Mouse (Mus musculus): ENCODE measurements around the gene Cdk13. TPM values are rescaled to one million over a fixed set of nuclear protein-coding genes. Genes with fewer than 3 reads are reported as not detected.
A peak's percentile ranks its signal among the peaks of the same experiment; 100 is the strongest.

The Cdk13 gene
- polyA plus RNA-seq, 1 experiment from 2014 or later = 16.5 TPM

DNA sequence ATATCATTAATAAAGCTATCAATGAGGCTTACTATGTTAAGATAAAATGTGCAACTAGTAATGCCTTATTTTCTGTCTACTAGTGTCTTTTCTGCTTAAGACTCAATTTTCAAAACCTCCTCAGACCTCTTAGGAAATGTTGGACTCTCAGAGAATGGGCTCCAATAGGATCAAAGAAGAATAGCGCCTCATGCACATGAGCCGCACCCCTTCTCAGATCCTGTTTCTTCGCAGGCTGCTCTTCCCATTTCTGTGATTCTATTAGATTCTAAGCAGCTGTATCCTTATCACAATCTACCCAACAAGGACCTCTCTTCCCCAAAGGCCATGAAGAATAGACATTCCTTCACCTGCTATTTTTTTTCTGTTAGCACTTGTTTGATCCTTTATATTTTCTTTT, 76.1 kb downstream of the Cdk13 start:
- H3K4me1 ChIP-seq = no peaks in the 10 kb centered on the region
- H3K4me2 ChIP-seq = no peak overlapping the region
- ATAC-seq (ENCODE audit: low FRiP score) = no peak
- no peak overlapping the region for H3K4me3 ChIP-seq (replicated peaks)
- H3K9me3 ChIP-seq (replicated peaks) = no peaks in the 10 kb centered on the region
- no peak overlapping the region for H3K9ac ChIP-seq (replicated peaks)
- WGBS = 96% methylated on average over 3 of the region's 3 CpGs
- H3K27ac ChIP-seq (replicated peaks) = no peak overlapping the region
- H3K36me3 ChIP-seq = 0 out of 2 replicates have a peak, but pooled peaks cover 9% of the 10 kb centered on the region
- H3K27me3 ChIP-seq (replicated peaks) = no peaks in the 10 kb centered on the region

- WGBS = 92% methylated on average over 4 of the region's 4 CpGs
Measured at GRCm38 (mm10) chr13:17727922-17728321, 77.0 kb downstream of the Cdk13 start.

DNA sequence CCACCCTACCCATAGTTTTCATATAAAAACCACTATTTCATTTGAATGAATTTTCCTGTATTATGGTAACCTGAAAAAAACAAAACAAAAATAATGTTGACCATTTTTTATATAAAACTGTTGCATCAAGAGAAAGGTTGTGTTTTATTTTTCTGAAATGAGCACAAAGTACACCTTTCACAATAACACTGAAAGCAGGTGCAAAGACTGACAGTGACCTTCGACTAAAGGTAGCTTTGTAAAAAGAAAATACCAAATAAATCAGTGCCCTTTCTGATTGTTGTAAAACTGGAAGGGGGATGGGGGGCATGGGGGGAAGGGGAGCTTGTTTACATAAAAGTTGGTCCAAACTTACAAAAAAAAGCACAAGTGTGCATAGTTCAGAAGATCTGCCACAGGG, 87.5 kb downstream of the Cdk13 start:
- WGBS = 91% methylated on average over 1 of the region's 1 CpGs

More at GRCm38 (mm10) chr13:17727922-17728321, 77.0 kb downstream of the Cdk13 start:
- H3K4me2 ChIP-seq = no peak overlapping the region
- H3K4me3 ChIP-seq (replicated peaks) = no peak overlapping the region
- ATAC-seq (ENCODE audit: low FRiP score) = no peak
- no peaks in the 10 kb centered on the region for H3K4me1 ChIP-seq
- H3K27ac ChIP-seq (replicated peaks) = no peak overlapping the region
- H3K9me3 ChIP-seq (replicated peaks) = no peaks in the 10 kb centered on the region
- no peak overlapping the region for H3K9ac ChIP-seq (replicated peaks)
- 0 out of 2 replicates have a peak, but pooled peaks cover 9% of the 10 kb centered on the region for H3K36me3 ChIP-seq
- H3K27me3 ChIP-seq (replicated peaks) = no peaks in the 10 kb centered on the region

GRCm38 (mm10) chr13:17708784-17709311, 96.0 kb downstream of the Cdk13 start:
- WGBS = 77% methylated on average over 5 of the region's 5 CpGs
- Histone ChIP-seq H3K9me3 (replicated peaks) (no peaks in the 10 kb centered on the region), H3K27me3 (replicated peaks) (no peaks in the 10 kb centered on the region), H3K9ac (replicated peaks) (no peak overlapping the region), H3K36me3 (no peaks in the 10 kb centered on the region), H3K4me2 (no peak overlapping the region), H3K4me1 (no peaks in the 10 kb centered on the region), H3K4me3 (replicated peaks) (no peak overlapping the region), H3K27ac (replicated peaks) (no peak overlapping the region)
- ATAC-seq (ENCODE audit: low FRiP score) = no peak

More for the DNA sequence above, 87.5 kb downstream of the Cdk13 start:
- ATAC-seq (ENCODE audit: low FRiP score) = no peak
- Histone ChIP-seq H3K4me3 (replicated peaks) (no peak overlapping the region), H3K36me3 (peaks cover 26% of the 10 kb centered on the region), H3K9ac (replicated peaks) (no peak overlapping the region), H3K4me2 (no peak overlapping the region), H3K9me3 (replicated peaks) (no peaks in the 10 kb centered on the region), H3K4me1 (no peaks in the 10 kb centered on the region), H3K27me3 (replicated peaks) (no peaks in the 10 kb centered on the region), H3K27ac (replicated peaks) (no peak overlapping the region)

DNA sequence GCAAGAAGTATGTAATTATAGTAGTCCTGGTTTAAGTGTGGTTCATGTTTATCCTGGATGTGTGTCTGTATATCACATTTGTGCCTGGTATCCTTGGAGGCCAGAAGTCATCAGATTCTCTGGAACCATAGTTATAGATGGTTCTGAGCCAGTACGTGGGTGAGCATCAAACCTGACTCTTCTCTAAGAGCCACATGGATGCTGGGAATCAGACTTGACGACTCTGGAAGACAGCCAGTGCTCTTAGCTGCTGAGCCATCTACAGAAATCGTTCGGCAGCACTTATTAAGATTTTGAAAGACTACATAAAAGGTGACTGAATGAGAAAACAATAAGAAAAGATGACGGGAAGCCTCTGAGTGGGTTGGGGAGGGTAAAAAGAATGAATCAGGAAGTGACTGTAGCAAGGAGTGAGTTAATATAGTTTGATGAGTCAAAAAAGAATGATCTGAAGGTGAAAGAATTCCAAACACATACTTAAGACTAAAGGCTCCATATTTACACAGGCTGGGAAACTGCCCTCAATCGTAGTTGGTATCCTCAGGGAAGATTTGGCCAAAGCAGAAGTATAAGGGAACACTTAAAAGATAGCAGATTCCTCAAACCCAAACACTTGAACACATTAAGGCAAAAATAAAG, 99.6 kb downstream of the Cdk13 start:
- no peaks in the 10 kb centered on the region for H3K4me1 ChIP-seq
- H3K4me3 ChIP-seq (replicated peaks) = no peak overlapping the region
- no peak overlapping the region for H3K4me2 ChIP-seq
- no peak overlapping the region for H3K9ac ChIP-seq (replicated peaks)
- H3K27ac ChIP-seq (replicated peaks) = no peak overlapping the region
- ATAC-seq (ENCODE audit: low FRiP score) = no peak
- WGBS = 84% methylated on average over 6 of the region's 6 CpGs
- no peaks in the 10 kb centered on the region for H3K36me3 ChIP-seq
- no peaks in the 10 kb centered on the region for H3K27me3 ChIP-seq (replicated peaks)
- H3K9me3 ChIP-seq (replicated peaks) = no peaks in the 10 kb centered on the region

DNA sequence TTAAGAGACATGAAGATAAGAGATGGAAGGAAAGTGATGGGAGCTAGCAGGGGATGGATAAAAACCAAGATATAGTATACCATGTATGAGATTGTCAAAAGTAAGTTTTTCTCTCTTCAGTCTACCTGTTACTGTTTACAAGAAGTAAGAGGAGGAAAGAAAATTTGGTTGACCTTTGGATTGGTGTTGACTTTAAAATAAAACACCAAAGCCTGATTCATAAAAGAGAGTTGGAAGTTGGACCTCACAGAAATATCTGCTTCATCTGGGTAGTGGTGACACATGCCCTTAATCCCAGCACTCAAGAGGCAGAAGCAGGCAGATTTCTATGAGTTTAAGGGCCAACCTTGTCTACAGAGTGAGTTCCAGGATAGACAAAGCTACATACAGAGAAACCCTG, 102.6 kb downstream of the Cdk13 start:
- no peaks in the 10 kb centered on the region for H3K36me3 ChIP-seq
- no peak for ATAC-seq (ENCODE audit: low FRiP score)
- no peak overlapping the region for H3K27ac ChIP-seq (replicated peaks)
- H3K4me2 ChIP-seq = no peak overlapping the region
- H3K9ac ChIP-seq (replicated peaks) = no peak overlapping the region
- H3K4me3 ChIP-seq (replicated peaks) = no peak overlapping the region
- H3K27me3 ChIP-seq (replicated peaks) = no peaks in the 10 kb centered on the region
- peaks cover 4% of the 10 kb centered on the region for H3K4me1 ChIP-seq
- no peaks in the 10 kb centered on the region for H3K9me3 ChIP-seq (replicated peaks)

DNA sequence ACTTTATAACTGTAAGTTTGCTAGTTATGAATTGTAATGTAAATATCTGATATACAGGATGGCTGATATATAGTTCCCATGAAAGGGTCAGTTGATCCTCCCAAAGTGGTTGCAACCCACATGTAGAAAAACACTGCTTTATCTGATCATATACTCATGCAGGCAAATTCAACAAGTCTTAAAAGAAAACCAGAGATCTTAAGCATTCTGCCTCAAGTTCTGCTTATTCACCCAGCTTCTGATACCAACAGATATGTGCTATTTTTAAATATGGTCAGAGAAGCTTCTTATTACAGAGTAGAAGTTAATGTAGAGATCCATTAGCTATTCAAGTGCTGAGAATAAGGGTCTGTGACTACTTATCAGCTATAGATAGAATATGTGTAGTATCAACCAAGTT, 103.6 kb downstream of the Cdk13 start:
- Histone ChIP-seq H3K27ac (replicated peaks) (no peak overlapping the region), H3K9ac (replicated peaks) (no peak overlapping the region), H3K36me3 (no peaks in the 10 kb centered on the region), H3K9me3 (replicated peaks) (no peaks in the 10 kb centered on the region), H3K4me3 (replicated peaks) (no peak overlapping the region), H3K4me1 (peaks cover 8% of the 10 kb centered on the region), H3K4me2 (no peak overlapping the region), H3K27me3 (replicated peaks) (no peaks in the 10 kb centered on the region)
- no peak for ATAC-seq (ENCODE audit: low FRiP score)

GRCm38 (mm10) chr13:17700090-17700715, 104.7 kb downstream of the Cdk13 start:
- ATAC-seq (ENCODE audit: low FRiP score) = no peak
- Histone ChIP-seq H3K27ac (replicated peaks) (no peak overlapping the region), H3K4me3 (replicated peaks) (no peak overlapping the region), H3K27me3 (replicated peaks) (no peaks in the 10 kb centered on the region), H3K4me1 (peaks cover 13% of the 10 kb centered on the region), H3K9me3 (replicated peaks) (no peaks in the 10 kb centered on the region), H3K9ac (replicated peaks) (no peak overlapping the region), H3K36me3 (no peaks in the 10 kb centered on the region), H3K4me2 (no peak overlapping the region)
- WGBS = 67% methylated on average over 3 of the region's 3 CpGs

DNA sequence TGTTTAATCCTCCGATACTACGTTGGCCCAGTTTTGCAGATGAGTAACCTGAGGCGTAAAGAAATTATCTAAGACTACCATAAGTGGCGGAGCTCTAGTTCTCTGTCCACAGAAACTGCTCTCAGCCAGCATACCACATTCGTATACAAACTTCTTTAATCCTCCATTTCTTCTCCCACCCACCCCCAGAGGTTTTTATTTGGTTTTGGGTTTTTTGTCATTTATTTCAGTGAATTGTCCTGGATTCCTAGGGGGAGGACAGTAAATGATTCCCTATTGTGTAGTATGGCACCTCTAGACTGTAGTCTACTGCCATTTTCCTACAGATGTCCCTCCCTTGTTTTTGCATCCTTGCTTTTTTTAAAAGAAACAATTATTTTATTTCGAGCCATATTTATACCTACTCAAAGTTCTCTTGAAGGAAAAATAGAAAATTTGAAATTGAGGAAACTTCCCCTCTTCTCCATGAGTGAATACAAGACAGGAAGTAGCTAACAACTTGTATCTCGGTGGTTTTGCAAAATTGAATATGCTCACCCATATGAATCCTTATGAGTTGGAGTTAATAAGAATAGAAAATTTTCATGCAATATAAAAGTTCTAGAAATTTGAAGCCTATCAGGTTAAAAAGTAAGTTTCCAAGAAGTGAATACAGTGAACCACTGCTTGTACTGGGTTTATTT, 108.9 kb downstream of the Cdk13 start:
- 18% methylated on average over 7 of the region's 7 CpGs for WGBS
- Histone ChIP-seq H3K4me1 (peaks cover 13% of the 10 kb centered on the region), H3K4me3 (replicated peaks) (peak overlapping the region; percentile 87), H3K27ac (replicated peaks) (peak overlapping the region; percentile 96), H3K36me3 (no peaks in the 10 kb centered on the region), H3K9me3 (replicated peaks) (no peaks in the 10 kb centered on the region), H3K4me2 (peak overlapping the region; percentile 60), H3K9ac (replicated peaks) (peak overlapping the region; percentile 85), H3K27me3 (replicated peaks) (no peaks in the 10 kb centered on the region)
- no peak for ATAC-seq (ENCODE audit: low FRiP score)

GRCm38 (mm10) chr13:17694911-17695699, 109.8 kb downstream of the Cdk13 start, which contains the start of the genes Mplkip and Sugct:
TSS of gene Mplkip (plus strand) at chr13:17695192.
TSS of gene Sugct (minus strand) at chr13:17695553.
- peak; percentile 99 for ATAC-seq (ENCODE audit: low FRiP score)
- Histone ChIP-seq H3K4me2 (peak within 1 kb of the TSS; percentile 71), H3K4me1 (peaks cover 13% of the 10 kb centered on the region), H3K27me3 (replicated peaks) (no peaks in the 10 kb centered on the region), H3K9me3 (replicated peaks) (no peaks in the 10 kb centered on the region), H3K27ac (replicated peaks) (peak within 1 kb of the TSS; percentile 96), H3K9ac (replicated peaks) (peak within 1 kb of the TSS; percentile 85), H3K4me3 (replicated peaks) (peak within 1 kb of the TSS; percentile 87), H3K36me3 (no peaks in the 10 kb centered on the region)
- WGBS = under 1% methylated on average over 65 of the region's 66 CpGs

DNA sequence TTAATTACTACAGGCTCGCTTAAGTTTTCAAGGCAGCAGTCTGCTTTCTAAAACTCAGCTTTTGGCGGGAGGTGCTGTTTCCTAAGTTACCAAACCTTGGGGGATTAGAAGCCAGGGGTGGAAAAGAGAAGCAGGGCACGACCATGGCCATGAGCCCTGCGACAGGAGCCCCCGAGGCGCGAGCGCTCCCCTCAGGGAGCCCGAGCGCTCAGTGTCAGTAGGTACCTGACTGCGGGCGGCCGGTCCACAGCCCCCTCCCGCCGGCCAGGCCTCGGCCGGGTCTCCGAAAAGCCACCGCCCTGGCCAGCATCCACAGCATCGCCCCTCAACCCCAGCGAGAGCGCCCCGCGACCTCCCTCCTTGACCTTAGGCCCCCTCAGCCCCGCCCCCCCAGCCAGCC, 110.5 kb downstream of the Cdk13 start:
- Histone ChIP-seq H3K27ac (replicated peaks) (peak overlapping the region; percentile 96), H3K4me2 (peak overlapping the region; percentile 71), H3K4me3 (replicated peaks) (peak overlapping the region; percentile 87), H3K4me1 (peaks cover 13% of the 10 kb centered on the region), H3K36me3 (no peaks in the 10 kb centered on the region), H3K9me3 (replicated peaks) (no peaks in the 10 kb centered on the region), H3K9ac (replicated peaks) (peak overlapping the region; percentile 59), H3K27me3 (replicated peaks) (no peaks in the 10 kb centered on the region)
- 0% methylated on average over 20 of the region's 25 CpGs for WGBS
- ATAC-seq (ENCODE audit: low FRiP score) = peak; percentile 80

All from neural tube, embryonic 15.5 days (tissue).